Comparison of ENCODE assay signal across 18 mouse cellular contexts in genomic region chr6:120443363-120444355, GRCm38 (mm10). TPM values are rescaled to one million over a fixed set of nuclear protein-coding genes. Genes with fewer than 3 reads are reported as not detected.
DNase-seq lines count a peak whose midpoint lies in the region; ATAC-seq and TF ChIP-seq lines count a peak whose summit lies in the region.
"Had no signal": no experiment of that assay in that cellular context is flagged by ENCODE, and none has a peak within 500 bp of the region (broad histone marks: within the 10 kb centered on the region; RNA-seq: fewer than 3 reads in every experiment).

No protein-coding gene starts in this region.

- no peak overlapping the region for H3K4me3 ChIP-seq in heart, embryonic 10.5 days
- H3K4me3 ChIP-seq in liver, adult 2 months (ENCODE audit: insufficient read depth, low read depth, low read length): no peak overlapping the region
- no peak overlapping the region for H3K4me3 ChIP-seq in small intestine, adult 2 months (ENCODE audit: low read depth, low read length)
- H3K4me3 ChIP-seq in forebrain, embryonic 16.5 days (replicated peaks; ENCODE audit: low read length): no peak overlapping the region
- no peak overlapping the region for H3K4me3 ChIP-seq in lung, postnatal 0 days (ENCODE audit: low read depth, low read length)
- H3K4me3 ChIP-seq: forebrain, embryonic 15.5 days; limb, embryonic 10.5 days; liver, embryonic 15.5 days; midbrain, embryonic 10.5 days had no signal

- TF ChIP-seq EP300 in lung, postnatal 0 days (IDR thresholded peaks at IDR 0.05): no peak

- H3K36me3 ChIP-seq in heart, embryonic 10.5 days: peaks cover 43% of the 10 kb centered on the region
- H3K36me3 ChIP-seq in liver, adult 2 months (ENCODE audit: control insufficient read depth, insufficient read depth, low read length): peaks cover 21% of the 10 kb centered on the region
- H3K36me3 ChIP-seq in small intestine, adult 2 months (ENCODE audit: control insufficient read depth, insufficient read depth, low read length): peaks cover 21% of the 10 kb centered on the region
- peaks cover 16% of the 10 kb centered on the region for H3K36me3 ChIP-seq in forebrain, embryonic 16.5 days (ENCODE audit: control insufficient read depth, insufficient read depth)
- H3K36me3 ChIP-seq in lung, postnatal 0 days (ENCODE audit: insufficient read depth, low read length): peaks cover 14% of the 10 kb centered on the region; the same call in 1 of the 2 replicates

- no peak overlapping the region for H3K9ac ChIP-seq in liver, adult 2 months (ENCODE audit: low read depth, low read length)
- no peak overlapping the region for H3K9ac ChIP-seq in forebrain, embryonic 16.5 days (replicated peaks; ENCODE audit: low read depth, low read length)
- H3K9ac ChIP-seq in lung, postnatal 0 days (replicated peaks; ENCODE audit: low read depth): no peak overlapping the region
- H3K9ac ChIP-seq: forebrain, embryonic 15.5 days; liver, embryonic 15.5 days had no signal

- H3K27me3 ChIP-seq in heart, embryonic 10.5 days (ENCODE audit: insufficient read depth, poor library complexity, severe bottlenecking): no peaks in the 10 kb centered on the region
- H3K27me3 ChIP-seq in liver, adult 2 months (ENCODE audit: control insufficient read depth, insufficient read depth, low read length): no peaks in the 10 kb centered on the region
- H3K27me3 ChIP-seq in small intestine, adult 2 months (ENCODE audit: control insufficient read depth, insufficient read depth, low read length): no peaks in the 10 kb centered on the region
- no peaks in the 10 kb centered on the region for H3K27me3 ChIP-seq in forebrain, embryonic 16.5 days (replicated peaks; ENCODE audit: control insufficient read depth, insufficient read depth, low read length)
- no peaks in the 10 kb centered on the region for H3K27me3 ChIP-seq in lung, postnatal 0 days (replicated peaks; ENCODE audit: insufficient read depth, low read length)
- H3K27me3 ChIP-seq: forebrain, embryonic 15.5 days; liver, embryonic 15.5 days had no signal

- peak overlapping the region; percentile 25; the same call in 1 of the 2 replicates for H3K27ac ChIP-seq in heart, embryonic 10.5 days
- peak overlapping the region; percentile 71 for H3K27ac ChIP-seq in liver, adult 2 months (replicated peaks; ENCODE audit: insufficient read depth, low read depth, low read length)
- H3K27ac ChIP-seq in small intestine, adult 2 months (ENCODE audit: insufficient read depth, low read depth, low read length): peak overlapping the region; percentile 47; the same call in 1 of the 2 replicates
- H3K27ac ChIP-seq in forebrain, embryonic 16.5 days (ENCODE audit: low read length): no peak overlapping the region
- H3K27ac ChIP-seq in lung, postnatal 0 days (ENCODE audit: low read length): no peak overlapping the region
- H3K27ac ChIP-seq: forebrain, embryonic 15.5 days; limb, embryonic 10.5 days; liver, embryonic 15.5 days; midbrain, embryonic 10.5 days had no signal

- H3K4me2 ChIP-seq in forebrain, embryonic 16.5 days (ENCODE audit: low read length): no peak overlapping the region
- no peak overlapping the region for H3K4me2 ChIP-seq in lung, postnatal 0 days (replicated peaks; ENCODE audit: low read depth, low read length)
- H3K4me2 ChIP-seq: forebrain, embryonic 15.5 days; liver, embryonic 15.5 days had no signal

- ATAC-seq in forebrain, embryonic 16.5 days: no peak
- no peak for ATAC-seq in lung, postnatal 0 days
- ATAC-seq: forebrain, embryonic 15.5 days; hindbrain, embryonic 16.5 days had no signal

- H3K9me3 ChIP-seq in heart, embryonic 10.5 days: no peaks in the 10 kb centered on the region
- H3K9me3 ChIP-seq in forebrain, embryonic 16.5 days (ENCODE audit: control insufficient read depth, low read length): no peaks in the 10 kb centered on the region
- H3K9me3 ChIP-seq in lung, postnatal 0 days (ENCODE audit: low read length): no peaks in the 10 kb centered on the region
- H3K9me3 ChIP-seq: forebrain, embryonic 15.5 days; limb, embryonic 10.5 days; liver, embryonic 15.5 days; midbrain, embryonic 10.5 days had no signal

- no peaks in the 10 kb centered on the region for H3K4me1 ChIP-seq in heart, embryonic 10.5 days
- H3K4me1 ChIP-seq in liver, adult 2 months (ENCODE audit: control insufficient read depth, insufficient read depth, low read length): peaks cover 13% of the 10 kb centered on the region
- no peaks in the 10 kb centered on the region; the same call in 1 of the 2 replicates for H3K4me1 ChIP-seq in small intestine, adult 2 months (ENCODE audit: control insufficient read depth, insufficient read depth, insufficient read length, low read length)
- H3K4me1 ChIP-seq in forebrain, embryonic 16.5 days (replicated peaks; ENCODE audit: control insufficient read depth, insufficient read depth, low read length): no peaks in the 10 kb centered on the region
- H3K4me1 ChIP-seq in lung, postnatal 0 days (ENCODE audit: insufficient read depth, low read depth, low read length): no peaks in the 10 kb centered on the region
- H3K4me1 ChIP-seq: forebrain, embryonic 15.5 days; limb, embryonic 10.5 days; liver, embryonic 15.5 days; midbrain, embryonic 10.5 days had no signal

- 72% methylated on average over 14 of the region's 14 CpGs for WGBS in heart, embryonic 10.5 days
- WGBS in liver, adult 2 months: 34% methylated on average over 14 of the region's 14 CpGs
- WGBS in small intestine, adult 2 months: 45% methylated on average over 14 of the region's 14 CpGs
- 79% methylated on average over 14 of the region's 14 CpGs for WGBS in forebrain, embryonic 16.5 days
- 67% methylated on average over 14 of the region's 14 CpGs for WGBS in lung, postnatal 0 days

- no peaks in the 10 kb centered on the region; the same call in 1 of the 2 replicates for H3K79me2 ChIP-seq in liver, adult 2 months (ENCODE audit: control insufficient read depth, insufficient read depth, low read length)

- no peak for TF ChIP-seq POLR2A in liver, adult 2 months (IDR thresholded peaks at IDR 0.05; ENCODE audit: extremely low read depth, insufficient read depth, low read length)
- no peak for TF ChIP-seq POLR2A in small intestine, adult 2 months (IDR thresholded peaks at IDR 0.05; ENCODE audit: low read depth, low read length)

- TF ChIP-seq CTCF in liver, adult 2 months (IDR thresholded peaks at IDR 0.05; ENCODE audit: low read depth, low read length): no peak
- TF ChIP-seq CTCF in small intestine, adult 2 months (IDR thresholded peaks at IDR 0.05; ENCODE audit: extremely low read depth, insufficient read length, insufficient replicate concordance, low read depth, low read length): no peak
- TF ChIP-seq CTCF in lung, postnatal 0 days (IDR thresholded peaks at IDR 0.05): no peak

- DNase-seq in heart, embryonic 10.5 days (ENCODE audit: low spot score): no peak
- DNase-seq in heart, postnatal 4 days: no peak
- peak; percentile 57 for DNase-seq in liver, adult 2 months (ENCODE audit: extremely low read depth, low read depth, low spot score)
- DNase-seq in liver: no peak
- peak; percentile 82 for DNase-seq in kidney, adult 9 months
- DNase-seq in lung, postnatal 0 days (ENCODE audit: low spot score): no peak
- DNase-seq: adrenal gland, adult 2 months; cerebellum, adult 2 months; gastrocnemius, postnatal 14 days; lung, postnatal 36 days; thymus, adult 18-20 months had no signal

RNA-seq across cellular contexts. Expression of gene Il17ra, which starts 19.4 kb away (rescaled TPM):
- 4.6 and 6.5 TPM in 2 replicates for polyA plus RNA-seq in heart, embryonic 10.5 days (2016; fragmentation: Nextera tagmentation; extraction: Ambion mirVana)
- 1 to 10 TPM; 3.1 to 5.1 TPM for total RNA-seq in heart, postnatal 4 days (2021)
- 3.6 and 6.5 TPM in 2 replicates for total RNA-seq in liver, adult 2 months (2014; rRNA removed)
- polyA plus RNA-seq in liver, adult 2 months (2012; rRNA removed): 13.2 and 20.7 TPM in 2 replicates
- polyA plus RNA-seq in small intestine, adult 2 months (2012; rRNA removed): 8.4 and 18.7 TPM in 2 replicates
- 4.6 and 5.3 TPM in 2 replicates for polyA plus RNA-seq in forebrain, embryonic 16.5 days (2015; fragmentation: Nextera tagmentation; extraction: Ambion mirVana)
- polyA plus RNA-seq in lung, postnatal 0 days (2015; fragmentation: Nextera tagmentation; extraction: Ambion mirVana): 9.5 and 10.5 TPM in 2 replicates

RNA-seq across cellular contexts. Expression of gene Tmem121b, which starts 49.9 kb away (rescaled TPM):
- polyA plus RNA-seq in heart, embryonic 10.5 days (2016; fragmentation: Nextera tagmentation; extraction: Ambion mirVana): 0.03 and 0.07 TPM in 2 replicates
- total RNA-seq in heart, postnatal 4 days (2021): under 1 TPM; 0.05 to 0.07 TPM
- under 0.01 TPM in 1 of 2 replicates, not detected in the other for total RNA-seq in liver, adult 2 months (2014; rRNA removed)
- polyA plus RNA-seq in liver, adult 2 months (2012; rRNA removed): not detected in 2 replicates
- 0.04 TPM in 1 of 2 replicates, not detected in the other for polyA plus RNA-seq in small intestine, adult 2 months (2012; rRNA removed)
- polyA plus RNA-seq in forebrain, embryonic 16.5 days (2015; fragmentation: Nextera tagmentation; extraction: Ambion mirVana): 3.3 and 3.5 TPM in 2 replicates
- 0.52 and 0.58 TPM in 2 replicates for polyA plus RNA-seq in lung, postnatal 0 days (2015; fragmentation: Nextera tagmentation; extraction: Ambion mirVana)
- polyA plus RNA-seq: liver, embryonic 15.5 days had no signal

Comparison
In these comparisons a context has a peak if more than half of its experiments do, and no peak if none do; other contexts are left out.
1. DNase-seq: peak in liver, adult 2 months (single experiment) and kidney, adult 9 months (single experiment); none in heart, embryonic 10.5 days (single experiment), heart, postnatal 4 days (single experiment), liver (single experiment) and lung, postnatal 0 days (single experiment).
2. H3K27ac ChIP-seq: peak in heart, embryonic 10.5 days (single experiment), liver, adult 2 months (single experiment) and small intestine, adult 2 months (single experiment); none in forebrain, embryonic 16.5 days (single experiment) and lung, postnatal 0 days (single experiment).